Mouse (Mus musculus) hindbrain, embryonic 13.5 days (tissue): ENCODE measurements around the gene 1700025G04Rik. TPM values are rescaled to one million over a fixed set of nuclear protein-coding genes. Genes with fewer than 3 reads are reported as not detected.
A peak's percentile ranks its signal among the peaks of the same experiment; 100 is the strongest.

ENCODE experiments used
- ATAC-seq: fragments of 200-750 bp; cut with Nextera tagmentation; 2 replicates; pipeline ENCODE4 v1.8.0; 2017; ENCODE audit warnings: moderate TSS enrichment; ENCODE audit not compliant: low FRiP score
- H3K27ac ChIP-seq: fragments of 300-500 bp; sonication (generic); 2 replicates; pipeline ENCODE4 v1.5.1; 2015; ENCODE audit warnings: inconsistent platforms, mild to moderate bottlenecking, moderate library complexity
- H3K27me3 ChIP-seq: fragments of 300-500 bp; sonication (generic); 2 replicates; pipeline ENCODE4 v1.6.1; 2015; ENCODE audit warnings: mild to moderate bottlenecking, inconsistent platforms
- H3K36me3 ChIP-seq: fragments of 300-500 bp; sonication (generic); 2 replicates; pipeline ENCODE4 v1.6.1; 2015; ENCODE audit warnings: mild to moderate bottlenecking, inconsistent platforms
- H3K4me1 ChIP-seq: fragments of 300-500 bp; sonication (generic); replicated peaks from 2 replicates; pipeline ENCODE4 v1.6.1; 2015; ENCODE audit warnings: inconsistent platforms
- H3K4me2 ChIP-seq: fragments of 300-500 bp; sonication (generic); 2 replicates; pipeline ENCODE4 v1.6.1; 2015; ENCODE audit warnings: inconsistent platforms, mild to moderate bottlenecking, moderate library complexity
- H3K4me3 ChIP-seq: fragments of 300-500 bp; sonication (generic); 2 replicates; pipeline ENCODE4 v1.5.1; 2015; ENCODE audit warnings: mild to moderate bottlenecking, inconsistent platforms
- H3K9ac ChIP-seq: fragments of 300-500 bp; sonication (generic); 2 replicates; pipeline ENCODE4 v1.6.1; 2015; ENCODE audit warnings: mild to moderate bottlenecking, inconsistent platforms
- H3K9me3 ChIP-seq: fragments of 300-500 bp; sonication (generic); 2 replicates; pipeline ENCODE4 v1.6.1; 2016; ENCODE audit warnings: inconsistent platforms
- WGBS: fragments of 180-500 bp; shearing (Covaris S2); methylation state at CpG from one replicate; pipeline ENCODE4 v1.1.7; 2015; 5-methylcytosine and 5-hydroxymethylcytosine counted together
- polyA plus RNA-seq: library from polyadenylated mRNA; unstranded; fragments of >200 nt; fragmentation: Nextera tagmentation; extraction: Ambion mirVana; gene quantifications from 2 replicates; pipeline ENCODE4 v1.2.1, GENCODE M21; 2015

The 1700025G04Rik gene
- polyA plus RNA-seq, 1 experiment from 2014 or later, result 41.0 TPM

DNA sequence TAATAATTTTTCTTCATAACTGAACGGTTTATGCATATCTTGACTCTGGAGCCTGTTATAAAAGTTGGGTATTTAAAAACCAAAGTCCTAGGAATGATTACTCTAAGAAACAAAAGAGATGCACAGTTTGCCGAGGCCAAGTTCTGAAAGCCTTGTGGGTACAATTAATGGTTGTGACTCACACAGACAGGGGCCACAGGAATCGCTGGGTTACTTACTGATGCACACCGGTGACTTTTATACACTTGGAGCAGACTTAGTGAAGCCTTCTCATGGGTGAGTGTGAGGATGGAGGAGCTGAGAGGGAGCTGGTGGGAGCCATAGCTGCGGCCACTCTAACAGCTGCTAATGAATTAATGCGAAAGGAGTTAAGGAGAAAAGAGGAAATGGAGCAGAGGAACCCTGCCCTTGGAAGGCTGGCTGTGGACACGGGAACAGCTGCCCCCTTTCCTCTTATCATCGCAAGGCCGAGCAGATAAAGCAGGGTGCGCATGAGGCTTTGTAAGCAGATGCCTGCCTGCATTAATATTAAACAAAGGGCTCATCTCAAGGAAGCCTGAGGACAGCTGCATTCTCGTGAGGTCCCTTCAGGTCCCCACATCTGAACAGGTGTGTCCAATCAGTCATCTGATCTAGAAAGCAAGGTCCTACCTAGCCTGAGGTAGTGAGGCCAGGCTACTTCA, 146.8 kb downstream of the 1700025G04Rik start:
- H3K4me2 ChIP-seq, result no peak overlapping the region

DNA sequence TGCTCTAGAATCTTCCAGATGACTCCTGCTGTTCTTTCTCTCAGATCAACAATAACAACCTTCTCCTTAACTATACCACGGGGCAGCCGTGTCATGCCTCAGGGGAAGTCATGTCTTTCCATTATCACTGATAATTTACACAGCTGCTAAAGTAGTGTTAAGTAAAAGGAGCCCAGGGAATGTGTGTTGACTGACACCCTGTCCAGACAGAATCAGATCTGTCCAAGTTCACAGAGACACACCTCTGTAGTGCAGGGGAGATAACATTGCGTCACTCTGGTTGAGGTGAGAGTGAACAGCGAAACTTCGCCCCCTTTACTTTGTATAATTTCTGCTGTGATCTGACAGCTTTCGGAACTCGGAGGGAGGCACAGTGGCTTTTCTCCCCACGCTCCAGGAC, 149.9 kb downstream of the 1700025G04Rik start:
- no peaks in the 10 kb centered on the region for H3K9me3 ChIP-seq
- no peaks in the 10 kb centered on the region for H3K27me3 ChIP-seq
- H3K4me3 ChIP-seq, result no peak overlapping the region
- no peak for ATAC-seq
- peaks cover 34% of the 10 kb centered on the region for H3K4me1 ChIP-seq
- no peak overlapping the region for H3K27ac ChIP-seq
- WGBS, result 62% methylated on average over 8 of the region's 8 CpGs
- H3K4me2 ChIP-seq, result no peak overlapping the region
- H3K9ac ChIP-seq, result no peak overlapping the region
- H3K36me3 ChIP-seq, result no peaks in the 10 kb centered on the region

More for the DNA sequence above, 146.8 kb downstream of the 1700025G04Rik start:
- WGBS, result 36% methylated on average over 11 of the region's 11 CpGs
- Histone ChIP-seq H3K36me3 (no peaks in the 10 kb centered on the region), H3K27me3 (no peaks in the 10 kb centered on the region), H3K27ac (peak overlapping the region; percentile 83), H3K4me3 (no peak overlapping the region), H3K9ac (peak overlapping the region; percentile 53), H3K4me1 (peaks cover 57% of the 10 kb centered on the region), H3K9me3 (no peaks in the 10 kb centered on the region)
- ATAC-seq, result no peak; the same call in 1 of the 2 replicates

DNA sequence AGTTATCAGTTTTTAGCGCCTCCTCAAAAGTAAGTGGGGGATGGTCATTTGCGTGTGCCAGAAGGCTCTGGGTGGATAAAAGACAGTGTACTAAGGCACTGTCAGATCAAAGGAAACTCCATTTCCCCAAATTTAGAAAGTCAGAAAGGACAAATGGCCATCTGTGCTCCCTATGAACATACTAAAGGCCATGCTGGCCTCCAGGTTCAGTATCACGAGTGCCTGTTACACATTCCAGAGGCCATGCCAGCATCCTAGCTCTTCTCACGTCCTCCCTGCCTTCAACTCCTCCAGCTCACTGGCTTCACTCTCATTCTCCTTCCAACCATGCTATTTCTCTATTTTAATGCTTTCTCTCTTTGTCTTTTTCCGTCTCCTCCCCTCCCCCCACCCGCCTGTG, 150.4 kb downstream of the 1700025G04Rik start:
- H3K4me3 ChIP-seq, result no peak overlapping the region
- peaks cover 30% of the 10 kb centered on the region for H3K4me1 ChIP-seq
- H3K9ac ChIP-seq, result no peak overlapping the region
- no peaks in the 10 kb centered on the region for H3K36me3 ChIP-seq
- ATAC-seq, result no peak
- no peaks in the 10 kb centered on the region for H3K9me3 ChIP-seq
- H3K4me2 ChIP-seq, result no peak overlapping the region
- no peaks in the 10 kb centered on the region for H3K27me3 ChIP-seq
- no peak overlapping the region for H3K27ac ChIP-seq
- WGBS, result 59% methylated on average over 6 of the region's 6 CpGs

DNA sequence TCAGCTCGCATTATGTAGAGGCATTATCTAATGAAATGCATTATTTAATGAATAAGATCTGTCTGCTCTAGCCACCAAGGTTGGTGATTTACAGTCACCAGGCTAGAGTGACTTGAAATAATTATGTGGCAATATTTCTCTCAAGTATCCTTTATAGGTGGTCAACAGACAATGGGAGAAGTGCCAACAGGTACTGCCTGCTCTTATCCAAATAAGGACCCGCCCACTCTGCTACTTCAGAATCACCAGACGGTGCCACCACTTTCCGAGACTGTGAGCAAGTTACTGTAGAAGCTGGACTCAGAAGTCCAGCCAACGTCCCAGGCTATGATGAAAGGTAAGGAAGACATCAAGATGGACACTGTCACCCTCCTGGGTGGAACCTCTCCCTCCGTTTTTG, 156.3 kb downstream of the 1700025G04Rik start:
- WGBS, result 85% methylated on average over 6 of the region's 6 CpGs
- Histone ChIP-seq H3K4me1 (peaks cover 40% of the 10 kb centered on the region), H3K27ac (no peak overlapping the region), H3K4me3 (no peak overlapping the region), H3K9me3 (no peaks in the 10 kb centered on the region), H3K27me3 (no peaks in the 10 kb centered on the region), H3K9ac (no peak overlapping the region), H3K36me3 (no peaks in the 10 kb centered on the region), H3K4me2 (no peak overlapping the region)
- ATAC-seq, result no peak

DNA sequence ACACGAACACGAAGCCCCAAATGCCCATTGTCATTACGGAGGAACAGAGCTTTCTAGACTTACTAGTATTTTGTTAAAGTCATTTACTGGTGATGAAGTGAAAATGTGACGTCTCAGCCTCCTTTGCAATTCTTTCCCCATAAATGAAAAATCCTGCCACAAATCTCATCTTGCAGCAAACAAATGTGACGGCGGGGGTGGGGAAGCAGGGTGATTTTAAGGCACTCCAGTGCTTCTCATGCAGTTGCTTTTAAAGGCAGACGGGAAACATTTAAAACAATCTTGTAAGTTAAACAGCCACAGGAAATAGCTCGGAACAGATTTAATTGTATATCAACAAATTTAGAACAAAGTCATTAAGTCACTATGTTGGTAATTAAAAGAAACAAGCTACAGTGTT, 163.1 kb downstream of the 1700025G04Rik start:
- H3K27me3 ChIP-seq, result no peaks in the 10 kb centered on the region
- H3K9me3 ChIP-seq, result no peaks in the 10 kb centered on the region
- no peak overlapping the region for H3K9ac ChIP-seq
- ATAC-seq, result no peak
- no peak overlapping the region for H3K4me3 ChIP-seq
- H3K4me1 ChIP-seq, result peaks cover 58% of the 10 kb centered on the region
- WGBS, result 74% methylated on average over 8 of the region's 8 CpGs
- H3K4me2 ChIP-seq, result no peak overlapping the region
- no peak overlapping the region for H3K27ac ChIP-seq
- H3K36me3 ChIP-seq, result no peaks in the 10 kb centered on the region

DNA sequence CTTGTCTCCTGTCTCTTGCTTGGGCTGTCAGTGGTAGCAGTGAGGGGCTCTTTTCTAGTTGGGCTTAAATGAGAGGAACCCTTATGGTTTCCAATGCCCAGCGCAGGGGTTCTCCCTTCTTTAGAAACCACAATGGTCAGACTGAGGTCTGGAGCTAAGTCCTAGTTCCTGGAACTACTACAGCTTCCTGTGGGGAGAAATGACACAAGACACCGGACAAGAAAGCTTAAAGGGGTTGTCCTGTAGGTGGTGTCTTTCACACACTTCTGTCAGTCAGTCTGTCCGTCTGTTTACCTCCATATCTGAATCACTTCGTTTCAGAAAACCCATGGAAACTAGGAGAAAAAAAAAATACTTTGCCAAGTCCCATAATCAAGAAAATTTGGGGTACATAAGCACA, 163.8 kb downstream of the 1700025G04Rik start:
- Histone ChIP-seq H3K27me3 (no peaks in the 10 kb centered on the region), H3K27ac (peak overlapping the region; percentile 48), H3K9ac (no peak overlapping the region), H3K4me2 (no peak overlapping the region), H3K4me3 (no peak overlapping the region), H3K36me3 (no peaks in the 10 kb centered on the region), H3K4me1 (peaks cover 62% of the 10 kb centered on the region), H3K9me3 (no peaks in the 10 kb centered on the region)
- no peak for ATAC-seq
- WGBS, result 78% methylated on average over 4 of the region's 4 CpGs

DNA sequence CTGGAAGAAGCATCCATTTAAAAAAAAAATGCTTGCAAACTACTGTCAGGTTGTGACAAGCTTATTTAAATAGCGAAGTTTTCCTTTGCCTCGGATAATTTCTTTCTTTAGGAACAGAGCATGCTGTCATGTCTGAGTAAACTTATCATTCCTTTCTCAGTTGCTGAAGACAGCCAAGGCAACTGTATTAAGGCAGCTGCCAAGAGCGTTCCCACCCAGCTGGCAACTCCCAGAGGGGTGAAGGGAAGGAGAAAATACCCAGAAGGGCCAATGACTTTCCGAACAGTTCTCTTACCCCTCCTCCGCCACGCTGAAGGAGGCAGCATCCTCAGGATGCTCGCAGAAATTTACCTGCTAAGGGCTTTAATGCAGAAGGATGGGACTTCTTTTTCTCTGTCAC, 164.2 kb downstream of the 1700025G04Rik start:
- Histone ChIP-seq H3K4me2 (no peak overlapping the region), H3K4me3 (no peak overlapping the region), H3K9me3 (no peaks in the 10 kb centered on the region), H3K27me3 (no peaks in the 10 kb centered on the region), H3K4me1 (peaks cover 58% of the 10 kb centered on the region), H3K36me3 (no peaks in the 10 kb centered on the region), H3K27ac (peak overlapping the region; percentile 48), H3K9ac (peak overlapping the region; percentile 1; the same call in 1 of the 2 replicates)
- ATAC-seq, result no peak
- WGBS, result 59% methylated on average over 7 of the region's 7 CpGs

- Histone ChIP-seq H3K4me1 (peaks cover 26% of the 10 kb centered on the region), H3K27ac (peak overlapping the region; percentile 48), H3K27me3 (no peaks in the 10 kb centered on the region), H3K9me3 (no peaks in the 10 kb centered on the region), H3K9ac (no peak overlapping the region), H3K36me3 (peaks cover 5% of the 10 kb centered on the region; the same call in 1 of the 2 replicates), H3K4me3 (no peak overlapping the region), H3K4me2 (no peak overlapping the region)
- WGBS, result 62% methylated on average over 9 of the region's 9 CpGs
- ATAC-seq, result no peak
These were observed 171.0 kb downstream of the 1700025G04Rik start for GRCm38 (mm10) chr1:151918806-151919357.

DNA sequence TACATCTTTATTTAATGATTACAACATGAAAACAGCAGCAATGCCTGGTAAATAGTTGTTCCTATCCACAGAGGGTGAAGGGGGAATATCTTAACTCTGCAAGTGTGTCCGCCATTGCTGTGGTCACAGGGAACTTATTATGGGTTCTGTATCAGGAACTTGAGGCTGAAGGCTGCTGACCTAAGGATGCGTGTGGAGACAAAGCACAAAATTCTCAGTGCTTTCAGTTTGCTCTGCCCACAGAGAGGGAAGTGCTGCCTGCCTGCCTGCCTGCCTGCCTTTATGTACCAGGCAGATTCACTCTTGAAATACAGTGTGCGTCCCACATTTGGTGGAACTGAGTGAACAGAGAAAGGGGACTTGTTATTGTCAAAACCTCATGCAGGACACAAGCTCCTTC, 172.2 kb downstream of the 1700025G04Rik start:
- Histone ChIP-seq H3K27me3 (no peaks in the 10 kb centered on the region), H3K9me3 (no peaks in the 10 kb centered on the region), H3K4me1 (peaks cover 22% of the 10 kb centered on the region), H3K4me2 (no peak overlapping the region), H3K27ac (no peak overlapping the region), H3K36me3 (peaks cover 5% of the 10 kb centered on the region; the same call in 1 of the 2 replicates), H3K9ac (no peak overlapping the region), H3K4me3 (no peak overlapping the region)
- no peak for ATAC-seq
- WGBS, result 82% methylated on average over 3 of the region's 3 CpGs

GRCm38 (mm10) chr1:151914494-151914893, 175.4 kb downstream of the 1700025G04Rik start:
- Histone ChIP-seq H3K27ac (no peak overlapping the region), H3K27me3 (no peaks in the 10 kb centered on the region), H3K9me3 (no peaks in the 10 kb centered on the region), H3K36me3 (peaks cover 10% of the 10 kb centered on the region), H3K4me3 (no peak overlapping the region), H3K4me2 (no peak overlapping the region), H3K9ac (no peak overlapping the region), H3K4me1 (peaks cover 21% of the 10 kb centered on the region)
- WGBS, result 95% methylated on average over 9 of the region's 9 CpGs
- no peak for ATAC-seq

GRCm38 (mm10) chr1:151907014-151907413, 182.9 kb downstream of the 1700025G04Rik start:
- Histone ChIP-seq H3K4me3 (no peak overlapping the region), H3K4me2 (no peak overlapping the region), H3K9ac (no peak overlapping the region), H3K27me3 (no peaks in the 10 kb centered on the region), H3K4me1 (0 out of 2 replicates have a peak, but pooled peaks cover 2% of the 10 kb centered on the region), H3K27ac (no peak overlapping the region), H3K36me3 (peaks cover 13% of the 10 kb centered on the region), H3K9me3 (no peaks in the 10 kb centered on the region)
- ATAC-seq, result no peak
- WGBS, result 86% methylated on average over 4 of the region's 4 CpGs

- no peaks in the 10 kb centered on the region for H3K36me3 ChIP-seq
- ATAC-seq, result peak; percentile 70
- H3K9me3 ChIP-seq, result no peaks in the 10 kb centered on the region
- H3K4me1 ChIP-seq, result peaks cover 37% of the 10 kb centered on the region
- no peaks in the 10 kb centered on the region for H3K27me3 ChIP-seq
- no peak overlapping the region for H3K4me2 ChIP-seq
- no peak overlapping the region for H3K9ac ChIP-seq
- H3K4me3 ChIP-seq, result no peak overlapping the region
- peak overlapping the region; percentile 68 for H3K27ac ChIP-seq
- WGBS, result 48% methylated on average over 12 of the region's 12 CpGs
These were observed 189.1 kb downstream of the 1700025G04Rik start for GRCm38 (mm10) chr1:151900706-151901360.
